Mouse (Mus musculus): ENCODE results near the gene Pmm2. TPM values are rescaled to one million over a fixed set of nuclear protein-coding genes. Genes with fewer than 3 reads are reported as not detected.

Pmm2 gene
- polyA plus RNA-seq, 1 experiment: 20.9 TPM

- H3K9me3 ChIP-seq (replicated peaks; ENCODE audit: control insufficient read depth, insufficient read depth, low read length, poor library complexity, severe bottlenecking): no peaks in the 10 kb centered on the region
- H3K4me3 ChIP-seq (ENCODE audit: low read depth, low read length): no peak overlapping the region
- TF ChIP-seq CTCF (IDR thresholded peaks at IDR 0.05; ENCODE audit: low read depth, low read length): no peak
- no peaks in the 10 kb centered on the region; the same call in 1 of the 2 replicates for H3K36me3 ChIP-seq (ENCODE audit: control insufficient read depth, insufficient read depth, low read length, poor library complexity, severe bottlenecking)
- no peaks in the 10 kb centered on the region for H3K4me1 ChIP-seq (ENCODE audit: control insufficient read depth, insufficient read depth, low read length)
- no peaks in the 10 kb centered on the region for H3K27me3 ChIP-seq (ENCODE audit: control insufficient read depth, insufficient read depth, low read length, poor library complexity, severe bottlenecking)
- no peak overlapping the region for H3K27ac ChIP-seq (ENCODE audit: insufficient read depth, low read length)
- no peak overlapping the region for H3K9ac ChIP-seq (ENCODE audit: low read depth, poor library complexity, severe bottlenecking)
Measured at GRCm38 (mm10) chr16:8658764-8659163, 21.3 kb downstream of the Pmm2 start.

DNA sequence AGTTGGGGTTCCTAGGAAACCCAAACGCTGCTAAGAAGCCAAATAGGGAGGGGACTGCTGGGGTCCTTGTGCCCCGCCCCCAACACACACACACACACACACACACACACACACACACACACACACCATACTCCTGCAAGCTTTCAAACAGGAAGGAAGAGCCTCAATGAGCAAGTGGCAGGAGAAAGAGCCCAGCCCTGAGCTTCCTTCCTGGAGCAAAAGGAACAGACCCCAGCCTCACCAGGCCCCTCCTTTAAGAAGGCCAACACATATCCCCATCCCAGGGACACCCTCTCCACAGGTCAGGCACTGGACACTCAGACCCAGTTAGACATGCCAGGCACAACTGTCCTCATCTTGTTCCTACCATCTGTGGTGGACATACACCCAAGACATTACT is 25.5 kb downstream of the Pmm2 start:
- Histone ChIP-seq H3K9me3 (replicated peaks; ENCODE audit: control insufficient read depth, insufficient read depth, low read length, poor library complexity, severe bottlenecking) (no peaks in the 10 kb centered on the region), H3K4me1 (ENCODE audit: control insufficient read depth, insufficient read depth, low read length) (peaks cover 5% of the 10 kb centered on the region), H3K36me3 (ENCODE audit: control insufficient read depth, insufficient read depth, low read length, poor library complexity, severe bottlenecking) (no peaks in the 10 kb centered on the region; the same call in 1 of the 2 replicates), H3K4me3 (ENCODE audit: low read depth, low read length) (no peak overlapping the region), H3K27ac (ENCODE audit: insufficient read depth, low read length) (no peak overlapping the region), H3K27me3 (ENCODE audit: control insufficient read depth, insufficient read depth, low read length, poor library complexity, severe bottlenecking) (no peaks in the 10 kb centered on the region), H3K9ac (ENCODE audit: low read depth, poor library complexity, severe bottlenecking) (no peak overlapping the region)
- no peak for TF ChIP-seq POLR2A (IDR thresholded peaks at IDR 0.05; ENCODE audit: insufficient read depth, low read length)
- TF ChIP-seq EP300 (IDR thresholded peaks at IDR 0.05; ENCODE audit: insufficient read depth, low read depth, low read length): no peak
- TF ChIP-seq CTCF (IDR thresholded peaks at IDR 0.05; ENCODE audit: low read depth, low read length): no peak

- Histone ChIP-seq H3K27ac (ENCODE audit: insufficient read depth, low read length) (no peak overlapping the region), H3K9me3 (replicated peaks; ENCODE audit: control insufficient read depth, insufficient read depth, low read length, poor library complexity, severe bottlenecking) (no peaks in the 10 kb centered on the region), H3K4me3 (ENCODE audit: low read depth, low read length) (no peak overlapping the region), H3K9ac (ENCODE audit: low read depth, poor library complexity, severe bottlenecking) (no peak overlapping the region), H3K4me1 (ENCODE audit: control insufficient read depth, insufficient read depth, low read length) (peaks cover 9% of the 10 kb centered on the region), H3K27me3 (ENCODE audit: control insufficient read depth, insufficient read depth, low read length, poor library complexity, severe bottlenecking) (no peaks in the 10 kb centered on the region), H3K36me3 (ENCODE audit: control insufficient read depth, insufficient read depth, low read length, poor library complexity, severe bottlenecking) (no peaks in the 10 kb centered on the region; the same call in 1 of the 2 replicates)
- TF ChIP-seq EP300 (IDR thresholded peaks at IDR 0.05; ENCODE audit: insufficient read depth, low read depth, low read length): no peak
- TF ChIP-seq POLR2A (IDR thresholded peaks at IDR 0.05; ENCODE audit: insufficient read depth, low read length): no peak
- TF ChIP-seq CTCF (IDR thresholded peaks at IDR 0.05; ENCODE audit: low read depth, low read length): no peak
Measured at GRCm38 (mm10) chr16:8663606-8664539, 26.4 kb downstream of the Pmm2 start.

DNA sequence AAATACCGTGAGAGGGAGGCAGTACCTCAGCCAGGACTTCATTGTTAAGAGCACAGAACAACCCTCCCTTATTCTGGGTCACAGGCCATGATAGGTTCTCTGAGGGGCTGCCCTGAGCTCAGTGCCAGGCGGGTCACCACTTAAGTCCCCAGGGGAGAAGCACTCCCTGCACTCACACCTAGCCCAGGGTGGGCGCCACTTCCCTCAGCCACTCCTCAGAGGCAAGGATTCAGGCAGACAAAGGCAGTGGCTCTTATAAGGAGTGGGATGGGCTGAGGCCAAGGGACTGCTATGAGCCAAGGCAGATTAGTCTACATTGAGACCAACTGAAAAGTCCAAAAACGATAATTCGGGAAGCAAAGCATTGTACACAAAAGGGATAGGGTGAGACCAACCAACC is 27.9 kb downstream of the Pmm2 start:
- Histone ChIP-seq H3K4me1 (ENCODE audit: control insufficient read depth, insufficient read depth, low read length) (peaks cover 16% of the 10 kb centered on the region), H3K36me3 (ENCODE audit: control insufficient read depth, insufficient read depth, low read length, poor library complexity, severe bottlenecking) (no peaks in the 10 kb centered on the region), H3K27me3 (ENCODE audit: control insufficient read depth, insufficient read depth, low read length, poor library complexity, severe bottlenecking) (no peaks in the 10 kb centered on the region), H3K27ac (ENCODE audit: insufficient read depth, low read length) (no peak overlapping the region), H3K9me3 (replicated peaks; ENCODE audit: control insufficient read depth, insufficient read depth, low read length, poor library complexity, severe bottlenecking) (no peaks in the 10 kb centered on the region), H3K4me3 (ENCODE audit: low read depth, low read length) (no peak overlapping the region), H3K9ac (ENCODE audit: low read depth, poor library complexity, severe bottlenecking) (no peak overlapping the region)
- TF ChIP-seq POLR2A (IDR thresholded peaks at IDR 0.05; ENCODE audit: insufficient read depth, low read length) (no peak), CTCF (IDR thresholded peaks at IDR 0.05; ENCODE audit: low read depth, low read length) (no peak), EP300 (IDR thresholded peaks at IDR 0.05; ENCODE audit: insufficient read depth, low read depth, low read length) (no peak)

DNA sequence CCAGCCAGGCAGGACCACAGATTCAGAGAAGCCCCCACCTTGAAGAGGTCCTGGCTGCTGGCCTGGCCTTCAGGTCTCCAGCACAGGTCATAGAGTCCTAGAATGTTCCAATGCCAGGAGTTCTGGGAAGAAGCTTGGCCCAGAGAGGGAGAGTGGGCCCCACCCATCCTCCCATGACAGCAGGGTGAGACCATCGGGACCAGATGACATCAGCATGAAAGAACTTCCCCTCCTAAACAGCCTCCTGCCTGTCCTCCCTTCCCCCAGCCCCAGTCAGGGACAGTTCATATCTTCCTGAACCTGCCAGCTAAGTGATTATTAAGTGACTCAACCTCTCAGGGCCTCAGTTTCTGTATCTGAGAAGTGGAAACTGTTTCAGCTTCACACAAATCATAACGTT is 29.0 kb downstream of the Pmm2 start:
- H3K9ac ChIP-seq (ENCODE audit: low read depth, poor library complexity, severe bottlenecking): no peak overlapping the region
- TF ChIP-seq CTCF (IDR thresholded peaks at IDR 0.05; ENCODE audit: low read depth, low read length): no peak
- TF ChIP-seq EP300 (IDR thresholded peaks at IDR 0.05; ENCODE audit: insufficient read depth, low read depth, low read length): 0 out of 2 replicates have a peak, but pooled peaks have one; percentile 22
- TF ChIP-seq POLR2A (IDR thresholded peaks at IDR 0.05; ENCODE audit: insufficient read depth, low read length): no peak
- peaks cover 16% of the 10 kb centered on the region for H3K4me1 ChIP-seq (ENCODE audit: control insufficient read depth, insufficient read depth, low read length)
- H3K9me3 ChIP-seq (replicated peaks; ENCODE audit: control insufficient read depth, insufficient read depth, low read length, poor library complexity, severe bottlenecking): no peaks in the 10 kb centered on the region
- H3K27me3 ChIP-seq (ENCODE audit: control insufficient read depth, insufficient read depth, low read length, poor library complexity, severe bottlenecking): no peaks in the 10 kb centered on the region
- H3K27ac ChIP-seq (ENCODE audit: insufficient read depth, low read length): no peak overlapping the region
- H3K36me3 ChIP-seq (ENCODE audit: control insufficient read depth, insufficient read depth, low read length, poor library complexity, severe bottlenecking): no peaks in the 10 kb centered on the region
- H3K4me3 ChIP-seq (ENCODE audit: low read depth, low read length): no peak overlapping the region

- Histone ChIP-seq H3K27ac (ENCODE audit: insufficient read depth, low read length) (0 out of 2 replicates have a peak overlapping the region, but pooled peaks have one; percentile 2), H3K36me3 (ENCODE audit: control insufficient read depth, insufficient read depth, low read length, poor library complexity, severe bottlenecking) (no peaks in the 10 kb centered on the region), H3K4me1 (ENCODE audit: control insufficient read depth, insufficient read depth, low read length) (peaks cover 16% of the 10 kb centered on the region), H3K9me3 (replicated peaks; ENCODE audit: control insufficient read depth, insufficient read depth, low read length, poor library complexity, severe bottlenecking) (no peaks in the 10 kb centered on the region), H3K27me3 (ENCODE audit: control insufficient read depth, insufficient read depth, low read length, poor library complexity, severe bottlenecking) (no peaks in the 10 kb centered on the region), H3K9ac (ENCODE audit: low read depth, poor library complexity, severe bottlenecking) (no peak overlapping the region), H3K4me3 (ENCODE audit: low read depth, low read length) (no peak overlapping the region)
- TF ChIP-seq CTCF (IDR thresholded peaks at IDR 0.05; ENCODE audit: low read depth, low read length): no peak
- no peak for TF ChIP-seq POLR2A (IDR thresholded peaks at IDR 0.05; ENCODE audit: insufficient read depth, low read length)
- TF ChIP-seq EP300 (IDR thresholded peaks at IDR 0.05; ENCODE audit: insufficient read depth, low read depth, low read length): no peak
Measured at GRCm38 (mm10) chr16:8667261-8667660, 29.8 kb downstream of the Pmm2 start.
